Mouse (Mus musculus) naive thymus-derived CD4-positive, alpha-beta T cell, adult 2 months (primary cell): ENCODE measurements around the gene Clstn3.
"Not testable (repeated sequence)": the region's sequence is repeated elsewhere in the genome, so short reads cannot be mapped to it uniquely, and the experiment has no call there.

Experiments used
- DNase-seq: peaks from one replicate; pipeline ENCODE4 v3.0.0-alpha.2; 2011; ENCODE audit warnings: low read depth

Clstn3 gene

GRCm38 (mm10) chr6:124478874-124479572 is 14.4 kb upstream of the Clstn3 start:
- peak; percentile 8 for DNase-seq

- peak; percentile 33 for DNase-seq
Measured at GRCm38 (mm10) chr6:124477922-124478651, 13.5 kb upstream of the Clstn3 start.

- no peak for DNase-seq
Measured at GRCm38 (mm10) chr6:124477221-124477655, 12.6 kb upstream of the Clstn3 start.

GRCm38 (mm10) chr6:124476796-124477195 is 12.2 kb upstream of the Clstn3 start:
- DNase-seq = no peak

GRCm38 (mm10) chr6:124476216-124476615 is 11.6 kb upstream of the Clstn3 start:
- DNase-seq = no peak

- not testable (repeated sequence) for DNase-seq
Measured at GRCm38 (mm10) chr6:124475335-124476075, 10.9 kb upstream of the Clstn3 start.

GRCm38 (mm10) chr6:124474621-124475020 is 10.0 kb upstream of the Clstn3 start:
- no peak for DNase-seq

- DNase-seq = peak; percentile 28
Measured at GRCm38 (mm10) chr6:124472801-124473200, 8.2 kb upstream of the Clstn3 start.

GRCm38 (mm10) chr6:124471783-124472638 is 7.4 kb upstream of the Clstn3 start:
- not testable (repeated sequence) for DNase-seq

GRCm38 (mm10) chr6:124471121-124471520 is 6.5 kb upstream of the Clstn3 start:
- DNase-seq = no peak

- no peak for DNase-seq
Measured at GRCm38 (mm10) chr6:124465729-124466128, 1.1 kb upstream of the Clstn3 start.

- no peak for DNase-seq
Measured at GRCm38 (mm10) chr6:124465299-124465698, 705 bp upstream of the Clstn3 start.

- peak; percentile 15 for DNase-seq
Measured at GRCm38 (mm10) chr6:124463881-124464291, 708 bp downstream of the Clstn3 start.

- DNase-seq = no peak
Measured at GRCm38 (mm10) chr6:124459388-124459787, 5.2 kb downstream of the Clstn3 start.

GRCm38 (mm10) chr6:124458505-124458904 is 6.1 kb downstream of the Clstn3 start:
- no peak for DNase-seq

- DNase-seq = no peak
Measured at GRCm38 (mm10) chr6:124457827-124458226, 6.8 kb downstream of the Clstn3 start.

GRCm38 (mm10) chr6:124456243-124456642 is 8.4 kb downstream of the Clstn3 start:
- no peak for DNase-seq

GRCm38 (mm10) chr6:124453756-124454155 is 10.8 kb downstream of the Clstn3 start:
- no peak for DNase-seq

- DNase-seq = no peak
Measured at GRCm38 (mm10) chr6:124451995-124452394, 12.6 kb downstream of the Clstn3 start.

- no peak for DNase-seq
Measured at GRCm38 (mm10) chr6:124449668-124450383, 14.8 kb downstream of the Clstn3 start.
